Mouse (Mus musculus): Measurements from ENCODE around the gene 1700019N19Rik.

- TF ChIP-seq POLR2A (IDR thresholded peaks at IDR 0.05; ENCODE audit: control insufficient read depth, extremely low read depth, insufficient read depth, low read length, poor library complexity) (no peak), CTCF (IDR thresholded peaks at IDR 0.05; ENCODE audit: borderline replicate concordance, control insufficient read depth, extremely low read depth, insufficient read depth, low read length, poor library complexity) (no peak)
Measured at GRCm38 (mm10) chr19:58833639-58834180, 39.4 kb upstream of the 1700019N19Rik start.

Data from thymus, adult 2 months (tissue).